Mouse (Mus musculus) CH12.LX (cell line): ENCODE results near the gene Glrp1.

ENCODE experiments used
- CTCF ChIP-seq, 2 experiments: IDR thresholded peaks in 1 of 2; conservative IDR thresholded peaks in 1 of 2; 2 replicates each; pipeline ENCODE4 v1.5.1; 2011 to 2012; ENCODE audit warnings: low read depth in 2 of 2, low read length in 2 of 2, improper control_type of control experiment in 1 of 2, inconsistent platforms in 1 of 2, mild to moderate bottlenecking in 1 of 2, moderate library complexity in 1 of 2
- MAFK ChIP-seq: IDR thresholded peaks from 2 replicates; pipeline ENCODE4 v1.6.1; 2011; ENCODE audit warnings: low read length, improper control_type of control experiment; ENCODE audit not compliant: insufficient replicate concordance
- MAX ChIP-seq: IDR thresholded peaks from 2 replicates; pipeline ENCODE4 v1.6.1; 2011; ENCODE audit warnings: low read length, improper control_type of control experiment
- MEF2A ChIP-seq: IDR thresholded peaks from 2 replicates; pipeline ENCODE4 v1.6.1; 2014; ENCODE audit warnings: low read depth, mild to moderate bottlenecking, inconsistent platforms, low read length, improper control_type of control experiment, borderline replicate concordance
- MYC ChIP-seq: IDR thresholded peaks from 2 replicates; pipeline ENCODE4 v1.6.1; 2011; ENCODE audit warnings: low read depth, mild to moderate bottlenecking, improper control_type of control experiment, low read length
- POLR2AphosphoS2 ChIP-seq: IDR thresholded peaks from 2 replicates; pipeline ENCODE4 v1.6.1; 2011; ENCODE audit warnings: low read depth, low read length, improper control_type of control experiment
- TBP ChIP-seq: conservative IDR thresholded peaks from 2 replicates; pipeline ENCODE4 v1.6.1; 2011; ENCODE audit warnings: low read depth, low read length, improper control_type of control experiment
- ZC3H11A ChIP-seq: IDR thresholded peaks from 2 replicates; pipeline ENCODE4 v1.6.1; 2012; ENCODE audit warnings: low read depth, mild to moderate bottlenecking, inconsistent platforms, low read length, improper control_type of control experiment
- ZNF384 ChIP-seq: IDR thresholded peaks from 2 replicates; pipeline ENCODE4 v1.6.1; 2012; ENCODE audit warnings: low read depth, low read length, improper control_type of control experiment, inconsistent platforms

DNA sequence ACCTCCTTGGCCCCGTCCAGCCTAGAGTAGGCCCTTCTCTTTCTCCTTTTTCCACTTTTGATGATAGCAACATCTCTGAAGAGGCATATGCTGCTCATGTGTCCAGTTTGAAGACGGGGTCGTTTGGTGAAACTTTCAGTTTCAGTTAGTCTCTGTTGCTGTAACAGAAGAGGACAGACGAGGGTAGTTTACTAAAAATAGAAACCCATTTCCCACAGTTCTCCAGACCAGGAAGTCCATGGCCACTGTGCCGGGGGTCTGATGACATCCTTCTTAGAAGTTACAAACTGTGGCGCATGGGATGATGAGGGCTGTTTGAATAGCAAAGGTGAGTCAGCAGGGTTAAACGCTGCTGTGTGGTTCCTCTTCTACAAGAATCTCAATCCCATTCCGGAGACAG is at the start of gene Glrp1:
- TF ChIP-seq POLR2AphosphoS2 (no peak), MYC (peak; percentile 79), MAFK (no peak), MAX (peak; percentile 55), ZC3H11A (no peak), TBP (no peak; the same call in 1 of the 2 replicates), MEF2A (peak; percentile 95), CTCF (conservative IDR thresholded peaks at IDR 0.05 in 1 of 2, IDR thresholded peaks at IDR 0.05 in 1 of 2; ENCODE audit: low read depth in 2 of 2, low read length in 2 of 2) (no peak), ZNF384 (no peak)
